Mouse (Mus musculus) ES-E14 (cell line): ENCODE measurements around the gene Cd300ld. TPM values are rescaled to one million over a fixed set of nuclear protein-coding genes. Genes with fewer than 3 reads are reported as not detected.
"Not testable (repeated sequence)": the region's sequence is repeated elsewhere in the genome, so short reads cannot be mapped to it uniquely, and the experiment has no call there.

ENCODE experiments used
- DNase-seq: peaks from one replicate; pipeline ENCODE4 v3.0.0-alpha.2; 2013; ENCODE audit warnings: low read depth, low spot score
- H3K27ac ChIP-seq: 2 replicates; pipeline ENCODE4 v1.5.1; 2012; ENCODE audit warnings: low read depth, mild to moderate bottlenecking, low read length, moderate library complexity, mixed read lengths; ENCODE audit not compliant: poor library complexity, insufficient read depth, severe bottlenecking
- H3K36me3 ChIP-seq: 2 replicates; pipeline ENCODE4 v1.6.1; 2012; ENCODE audit warnings: mild to moderate bottlenecking, low read length, moderate library complexity, mixed read lengths; ENCODE audit not compliant: control insufficient read depth, poor library complexity, insufficient read depth, severe bottlenecking
- H3K4me1 ChIP-seq, 2 experiments: fragments of 150-350 bp in 1 of 2; sonication (generic) in 1 of 2; 2 replicates each; pipeline ENCODE4 v1.6.1; 2012; ENCODE audit warnings: low read length in 2 of 2, mild to moderate bottlenecking in 1 of 2, mixed read lengths in 1 of 2; ENCODE audit not compliant: control insufficient read depth in 2 of 2, insufficient read depth in 2 of 2, poor library complexity in 1 of 2
- H3K4me3 ChIP-seq, 2 experiments: fragments of 150-350 bp in 1 of 2; sonication (generic) in 1 of 2; 2 replicates each; pipeline ENCODE4 v1.5.1; 2012; ENCODE audit warnings: low read length in 2 of 2, low read depth in 1 of 2, mild to moderate bottlenecking in 1 of 2, mixed read lengths in 1 of 2; ENCODE audit not compliant: insufficient read depth in 1 of 2, poor library complexity in 1 of 2, severe bottlenecking in 1 of 2
- H3K9ac ChIP-seq: 2 replicates; pipeline ENCODE4 v1.6.1; 2012; ENCODE audit warnings: low read depth, mild to moderate bottlenecking, low read length, mixed read lengths; ENCODE audit not compliant: poor library complexity, insufficient read depth, severe bottlenecking
- H3K9me3 ChIP-seq: fragments of 150-350 bp; sonication (generic); 2 replicates; pipeline ENCODE4 v1.6.1; 2012; ENCODE audit warnings: low read depth, mild to moderate bottlenecking, low read length; ENCODE audit not compliant: control insufficient read depth, insufficient read depth
- CHD2 ChIP-seq: IDR thresholded peaks from 2 replicates; pipeline ENCODE4 v1.6.1; 2014; ENCODE audit warnings: mild to moderate bottlenecking, low read depth, low read length, inconsistent platforms
- HCFC1 ChIP-seq: IDR thresholded peaks from 2 replicates; pipeline ENCODE4 v1.6.1; 2012; ENCODE audit warnings: low read length, inconsistent platforms, borderline replicate concordance; ENCODE audit not compliant: insufficient read depth
- MAFK ChIP-seq: IDR thresholded peaks from 2 replicates; pipeline ENCODE4 v1.6.1; 2014; ENCODE audit warnings: mild to moderate bottlenecking, low read depth, low read length, inconsistent platforms; ENCODE audit not compliant: insufficient read depth
- ZC3H11A ChIP-seq: IDR thresholded peaks from 2 replicates; pipeline ENCODE4 v1.6.1; 2012; ENCODE audit warnings: low read depth, mild to moderate bottlenecking, inconsistent platforms, low read length, borderline replicate concordance
- ZNF384 ChIP-seq: IDR thresholded peaks from 2 replicates; pipeline ENCODE4 v1.6.1; 2012; ENCODE audit warnings: low read depth, low read length, inconsistent platforms
- in situ Hi-C, 2 experiments: fragments of 600-800 bp; cut with MboI; formaldehyde crosslinking; loops; one replicate each; pipeline ENCODE4 v1.15.1; 2025; ENCODE audit warnings: low sequenced_read_pairs in 2 of 2, inconsistent platforms in 1 of 2; ENCODE audit not compliant: unreplicated experiment in 2 of 2
- total RNA-seq: library from RNA; depleted of rRNA; stranded (reverse); fragments of 300-350 nt; gene quantifications from 2 replicates; pipeline ENCODE4 v1.2.3, GENCODE M21; 2012; rRNA removed

Cd300ld gene
- total RNA-seq, result 0.09 TPM in 1 of 2 replicates, not detected in the other

DNA sequence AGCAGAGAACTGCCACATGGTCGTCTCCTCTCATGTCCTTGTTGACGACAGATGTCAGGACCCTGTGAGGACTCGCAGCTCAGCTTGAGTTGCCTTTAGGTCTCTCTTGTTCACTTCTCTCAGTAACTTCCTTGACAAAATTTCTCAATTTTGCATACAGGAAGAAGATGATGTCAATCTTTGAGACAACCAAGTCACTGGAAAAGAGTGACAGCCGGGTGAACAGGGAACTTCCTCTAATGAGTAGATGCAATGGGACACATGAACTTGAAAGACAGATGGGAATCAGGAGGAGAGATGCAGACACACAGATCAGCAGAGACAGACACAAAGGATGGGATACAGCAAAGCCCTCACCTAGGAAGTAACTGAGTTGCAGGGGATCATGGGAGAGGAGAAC, at the start of gene Cd300ld:
Cd300ld (minus strand) TSS at position 130 of the 400 bp plus-strand sequence.
- TF ChIP-seq ZNF384 (no peak), MAFK (no peak), ZC3H11A (no peak), HCFC1 (no peak), CHD2 (no peak)
- Histone ChIP-seq H3K9me3 (no peaks in the 10 kb centered on the region), H3K9ac (no peak within 1 kb of the TSS), H3K4me1 (no peaks in the 10 kb centered on the region), H3K27ac (no peak within 1 kb of the TSS), H3K36me3 (no peaks in the 10 kb centered on the region), H3K4me3 (no peak within 1 kb of the TSS)
- DNase-seq, result no peak
- in situ Hi-C loops, result no loop called here

DNA sequence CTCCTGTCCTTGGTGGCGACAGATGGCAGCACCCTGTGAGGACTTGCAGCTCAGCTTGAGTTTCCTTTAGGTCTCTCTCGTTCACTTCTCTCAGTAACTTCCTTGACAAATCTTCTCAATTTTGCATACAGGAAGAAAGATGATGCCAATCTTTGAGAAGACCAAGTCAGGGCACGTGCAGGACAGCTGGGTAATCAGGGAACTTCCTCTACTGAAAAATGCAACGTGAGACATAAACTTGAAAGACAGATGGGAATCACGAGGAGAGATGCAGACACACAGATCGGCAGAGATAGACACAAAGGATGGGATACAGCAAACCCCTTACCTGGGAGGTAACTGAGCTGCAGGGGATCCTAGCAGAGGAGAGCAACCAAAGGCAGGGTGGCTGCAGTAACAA, 47.9 kb upstream of the Cd300ld start, which contains the start of gene Cd300ld5:
Cd300ld5 (minus strand) TSS at position 101 of the 400 bp plus-strand sequence.
- H3K4me3 ChIP-seq, DNase-seq, H3K9me3 ChIP-seq, H3K9ac ChIP-seq, in situ Hi-C loops, H3K4me1 ChIP-seq, H3K27ac ChIP-seq, H3K36me3 ChIP-seq: not testable (repeated sequence)

DNA sequence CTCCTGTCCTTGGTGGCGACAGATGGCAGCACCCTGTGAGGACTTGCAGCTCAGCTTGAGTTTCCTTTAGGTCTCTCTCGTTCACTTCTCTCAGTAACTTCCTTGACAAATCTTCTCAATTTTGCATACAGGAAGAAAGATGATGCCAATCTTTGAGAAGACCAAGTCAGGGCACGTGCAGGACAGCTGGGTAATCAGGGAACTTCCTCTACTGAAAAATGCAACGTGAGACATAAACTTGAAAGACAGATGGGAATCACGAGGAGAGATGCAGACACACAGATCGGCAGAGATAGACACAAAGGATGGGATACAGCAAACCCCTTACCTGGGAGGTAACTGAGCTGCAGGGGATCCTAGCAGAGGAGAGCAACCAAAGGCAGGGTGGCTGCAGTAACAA, 37.2 kb upstream of the Cd300ld start, which contains the start of gene Cd300ld4:
Cd300ld4 (minus strand) TSS at position 101 of the 400 bp plus-strand sequence.
- H3K27ac ChIP-seq, H3K4me3 ChIP-seq, H3K9me3 ChIP-seq, H3K36me3 ChIP-seq, DNase-seq, in situ Hi-C loops, H3K4me1 ChIP-seq, H3K9ac ChIP-seq: not testable (repeated sequence)

DNA sequence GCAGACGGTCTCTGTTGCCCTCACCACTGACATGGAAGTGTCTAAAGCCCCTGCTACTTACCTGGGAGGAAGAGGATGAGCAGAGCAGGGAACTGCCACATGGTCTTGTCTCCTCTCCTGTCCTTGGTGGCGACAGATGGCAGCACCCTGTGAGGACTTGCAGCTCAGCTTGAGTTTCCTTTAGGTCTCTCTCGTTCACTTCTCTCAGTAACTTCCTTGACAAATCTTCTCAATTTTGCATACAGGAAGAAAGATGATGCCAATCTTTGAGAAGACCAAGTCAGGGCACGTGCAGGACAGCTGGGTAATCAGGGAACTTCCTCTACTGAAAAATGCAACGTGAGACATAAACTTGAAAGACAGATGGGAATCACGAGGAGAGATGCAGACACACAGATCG, 26.4 kb upstream of the Cd300ld start, which contains the start of gene Cd300ld2:
Cd300ld2 (minus strand) TSS at position 101 of the 400 bp plus-strand sequence.
- H3K36me3 ChIP-seq, DNase-seq, H3K4me1 ChIP-seq, H3K27ac ChIP-seq, in situ Hi-C loops, H3K4me3 ChIP-seq, H3K9ac ChIP-seq, H3K9me3 ChIP-seq: not testable (repeated sequence)

DNA sequence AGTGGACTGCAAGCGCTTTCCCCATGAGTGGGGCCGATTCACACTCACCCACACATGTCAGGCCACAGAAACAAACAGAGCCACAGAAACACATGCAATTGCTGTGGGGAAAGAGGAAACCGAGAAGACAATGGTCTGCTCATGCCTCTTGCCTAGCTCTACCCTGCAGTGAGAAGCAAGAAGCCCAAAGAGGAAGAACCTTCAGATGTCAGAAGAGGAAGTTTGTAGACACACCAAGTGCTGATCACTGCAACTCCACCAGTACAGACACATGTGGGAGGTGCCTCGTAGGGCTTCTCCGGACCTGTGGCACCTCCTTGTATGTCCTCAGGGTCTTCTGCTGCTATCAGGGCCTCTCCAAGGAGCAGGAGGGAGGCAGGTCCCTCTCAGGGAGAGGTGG, 14.3 kb upstream of the Cd300ld start:
- no peak for DNase-seq
- H3K9ac ChIP-seq, result no peak overlapping the region
- H3K36me3 ChIP-seq, result no peaks in the 10 kb centered on the region
- no peaks in the 10 kb centered on the region for H3K9me3 ChIP-seq
- no peak for TF ChIP-seq CHD2
- TF ChIP-seq MAFK, result no peak
- TF ChIP-seq HCFC1, result no peak
- TF ChIP-seq ZC3H11A, result no peak
- TF ChIP-seq ZNF384, result no peak
- H3K4me1 ChIP-seq, result no peaks in the 10 kb centered on the region
- in situ Hi-C loops, result no loop called here
- no peak overlapping the region for H3K27ac ChIP-seq
- H3K4me3 ChIP-seq, result no peak overlapping the region
